Mouse (Mus musculus) cerebral cortex, adult 2 months (tissue): ENCODE results near the gene Pik3c2g.

Experiments used
- WGBS: fragments of 180-500 bp; shearing (Covaris S2); methylation state at CpG from one replicate; pipeline ENCODE4 v1.1.7; 2018; 5-methylcytosine and 5-hydroxymethylcytosine counted together

The Pik3c2g gene

DNA sequence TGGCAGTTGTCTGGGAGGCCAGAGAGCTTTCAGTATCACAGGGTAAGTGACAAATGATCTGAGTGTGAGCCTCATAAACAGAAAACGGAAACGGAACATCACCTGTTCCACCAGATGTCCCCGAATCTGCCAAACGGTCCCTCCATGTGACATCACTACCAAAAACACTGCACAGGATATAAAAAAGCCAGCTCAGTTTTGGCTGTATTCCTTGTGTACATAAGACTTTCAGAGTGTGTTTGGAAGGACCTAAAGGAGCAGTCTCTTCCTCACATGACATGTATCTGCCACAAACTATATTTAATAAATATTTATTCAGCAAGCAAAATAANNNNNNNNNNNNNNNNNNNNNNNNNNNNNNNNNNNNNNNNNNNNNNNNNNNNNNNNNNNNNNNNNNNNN, 350.6 kb downstream of the Pik3c2g start:
- WGBS, result 69% methylated on average over 4 of the region's 4 CpGs

DNA sequence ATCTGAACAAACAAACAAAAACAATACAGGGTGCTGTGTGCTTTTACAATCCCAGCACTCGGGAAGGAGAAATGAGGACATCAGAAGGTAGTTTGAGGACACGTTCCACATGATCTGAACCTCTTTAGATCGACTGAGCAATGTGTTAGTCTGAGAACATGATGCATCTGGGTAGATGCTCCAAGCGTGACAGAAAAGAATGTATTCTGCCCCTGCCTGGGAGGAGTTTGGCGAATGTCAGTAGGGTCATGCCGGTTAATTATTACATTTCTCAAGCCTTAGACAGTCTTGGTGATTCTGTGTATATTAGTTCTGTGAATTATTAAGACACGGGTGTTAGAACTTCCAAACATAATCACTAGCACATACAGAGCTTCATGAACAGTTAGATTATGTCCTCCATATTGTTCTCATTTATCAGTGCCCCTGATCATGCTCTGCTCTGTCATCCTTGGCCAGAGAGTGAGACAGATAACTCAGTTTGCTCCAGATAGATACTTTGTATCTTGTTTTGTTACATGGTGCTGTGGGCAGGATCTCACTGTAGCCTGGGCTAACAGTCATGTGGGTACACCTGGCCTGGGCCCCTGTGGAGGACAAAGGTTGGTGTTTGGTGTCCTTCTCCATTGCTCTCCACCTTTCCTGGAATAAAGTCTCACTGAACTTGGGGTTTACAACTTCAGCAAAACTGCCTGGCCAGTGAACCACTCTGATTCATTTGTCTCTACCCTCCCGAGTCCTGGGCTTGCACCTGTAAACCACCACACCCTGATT, 360.3 kb downstream of the Pik3c2g start:
- WGBS, result 74% methylated on average over 8 of the region's 8 CpGs

DNA sequence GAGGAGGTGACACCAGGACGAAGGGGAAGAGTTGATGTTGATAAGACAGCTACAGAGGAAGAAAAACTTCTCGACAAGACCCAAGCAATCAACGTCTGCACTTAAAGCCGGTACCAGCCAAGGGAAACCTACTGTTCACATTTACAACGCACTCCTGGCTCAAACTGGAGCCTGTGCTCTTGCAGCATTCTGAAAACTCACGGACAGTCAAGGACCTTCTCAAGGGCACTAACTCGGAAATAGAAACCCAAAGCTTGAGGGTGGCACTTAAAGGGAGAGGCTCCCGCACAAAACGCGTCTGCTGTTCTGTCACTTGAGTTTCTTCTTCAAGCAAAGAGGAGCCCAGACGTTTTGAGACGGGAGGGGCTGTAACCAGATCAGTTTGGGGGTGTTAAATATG, 366.6 kb downstream of the Pik3c2g start:
- 83% methylated on average over 12 of the region's 12 CpGs for WGBS

- WGBS, result 46% methylated on average over 7 of the region's 7 CpGs
Observed at GRCm38 (mm10) chr6:139957531-139958241, 370.7 kb downstream of the Pik3c2g start.

GRCm38 (mm10) chr6:139963775-139964174, 376.8 kb downstream of the Pik3c2g start:
- 80% methylated on average over 3 of the region's 3 CpGs for WGBS

- 90% methylated on average over 3 of the region's 3 CpGs for WGBS
Observed at GRCm38 (mm10) chr6:139964895-139965294, 377.9 kb downstream of the Pik3c2g start.

DNA sequence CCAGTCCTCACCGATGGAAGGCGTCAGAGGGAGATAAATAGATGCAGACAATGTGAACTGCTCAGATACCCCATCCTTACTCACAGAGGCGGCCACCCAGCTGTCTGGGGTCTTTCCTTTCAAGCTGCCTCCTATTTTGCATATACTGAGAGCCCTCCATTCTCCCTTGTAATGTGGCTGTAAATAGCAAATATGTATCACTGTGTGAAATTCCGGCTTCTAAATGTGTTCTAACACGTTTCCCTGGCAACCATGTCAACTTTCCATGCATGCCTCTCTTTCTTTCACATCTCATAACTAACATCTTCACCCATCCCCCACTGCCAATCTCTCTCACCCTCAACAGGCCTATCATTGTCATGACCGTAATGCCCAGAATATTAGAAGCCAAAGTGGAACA, 379.7 kb downstream of the Pik3c2g start:
- 24% methylated on average over 6 of the region's 6 CpGs for WGBS

DNA sequence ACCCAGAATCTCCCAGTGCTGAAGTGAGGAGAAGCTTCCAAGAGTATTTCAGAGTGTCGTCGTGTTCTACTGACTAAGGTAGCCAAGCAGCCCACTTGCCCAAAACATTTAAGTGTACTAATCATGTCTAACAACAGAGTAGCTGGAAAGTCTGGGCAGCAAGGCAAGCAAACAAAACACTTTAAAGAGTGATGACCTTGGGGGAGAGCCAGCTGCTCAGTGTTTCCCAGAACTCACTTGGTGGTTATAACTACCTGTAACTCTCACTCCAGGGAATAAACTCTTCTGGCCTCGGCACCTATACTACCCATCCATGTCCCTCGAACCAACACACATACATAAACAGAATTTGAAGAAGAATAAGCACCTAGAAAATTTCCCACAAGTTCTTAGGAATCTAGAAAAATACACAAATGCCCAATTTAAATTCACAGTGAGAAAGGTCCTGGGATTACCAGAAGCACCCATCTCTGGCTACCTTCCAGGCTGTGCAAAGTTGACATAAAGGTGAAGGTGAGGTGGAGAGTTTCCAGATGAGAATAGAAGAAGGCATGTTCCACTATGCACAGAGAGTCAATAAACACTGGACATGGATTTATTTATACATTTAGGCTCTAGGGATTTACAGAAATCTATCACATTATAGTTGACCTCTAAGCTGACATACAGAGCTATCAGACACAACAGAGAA, 384.7 kb downstream of the Pik3c2g start:
- WGBS, result 77% methylated on average over 4 of the region's 4 CpGs

DNA sequence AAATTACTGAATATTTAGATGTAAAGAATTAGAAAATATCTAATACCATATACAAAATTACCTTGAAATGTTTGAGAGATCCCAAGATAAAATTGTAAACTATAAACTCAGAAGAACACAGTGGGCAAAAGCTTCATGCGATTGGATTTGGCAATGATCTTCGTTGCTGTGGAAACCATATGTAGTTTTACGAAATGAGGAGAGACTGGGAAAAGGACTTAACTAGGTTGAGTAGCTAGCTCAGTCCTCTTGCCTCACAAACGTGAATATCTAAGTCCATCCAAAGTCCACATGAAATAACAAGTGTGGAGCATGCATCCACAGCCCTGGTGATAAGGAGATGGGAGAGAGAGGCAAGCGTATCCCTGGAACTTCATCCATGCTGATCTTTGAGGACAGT, 387.6 kb downstream of the Pik3c2g start:
- WGBS, result 48% methylated on average over 5 of the region's 5 CpGs

DNA sequence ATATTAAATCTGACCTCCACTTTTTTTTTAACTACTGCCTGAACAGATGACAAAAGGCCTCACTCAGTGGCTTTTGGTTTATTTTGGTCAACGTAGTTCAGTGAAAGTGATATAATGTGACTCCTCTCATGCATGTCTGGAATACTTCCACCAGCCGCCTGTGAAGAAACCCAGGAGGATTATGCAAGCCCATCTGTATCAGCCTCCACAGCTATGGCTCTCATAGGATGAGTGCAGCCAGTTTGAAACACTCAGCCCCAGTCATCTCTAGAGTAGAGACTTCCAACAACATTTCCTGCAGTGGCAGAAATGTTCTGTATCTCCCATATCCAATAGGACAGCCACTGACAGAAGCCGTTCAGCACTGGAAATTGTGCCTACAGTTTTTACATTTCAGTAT, 391.1 kb downstream of the Pik3c2g start:
- WGBS, result 51% methylated on average over 3 of the region's 3 CpGs

DNA sequence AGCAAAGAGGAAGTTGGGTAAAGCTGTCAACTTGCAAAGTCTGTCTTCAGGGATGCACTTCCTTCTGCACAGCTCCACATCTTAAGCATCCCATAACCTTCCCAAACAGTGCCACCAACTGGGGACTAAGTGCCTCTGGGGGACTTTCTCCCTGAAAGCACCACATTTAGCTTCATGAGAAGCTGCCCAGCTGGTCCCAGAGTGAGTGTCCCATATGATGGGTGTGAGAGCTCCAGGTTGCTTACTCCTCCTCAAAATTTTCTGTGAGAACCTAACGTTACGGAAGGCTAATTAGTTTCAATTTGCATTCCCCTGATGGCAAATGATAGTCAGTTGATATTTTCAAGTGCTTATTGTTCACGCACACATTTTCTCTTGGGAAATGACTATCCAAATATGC, 397.0 kb downstream of the Pik3c2g start:
- 62% methylated on average over 3 of the region's 3 CpGs for WGBS

GRCm38 (mm10) chr6:139986564-139986963, 399.5 kb downstream of the Pik3c2g start:
- WGBS, result 83% methylated on average over 2 of the region's 2 CpGs

DNA sequence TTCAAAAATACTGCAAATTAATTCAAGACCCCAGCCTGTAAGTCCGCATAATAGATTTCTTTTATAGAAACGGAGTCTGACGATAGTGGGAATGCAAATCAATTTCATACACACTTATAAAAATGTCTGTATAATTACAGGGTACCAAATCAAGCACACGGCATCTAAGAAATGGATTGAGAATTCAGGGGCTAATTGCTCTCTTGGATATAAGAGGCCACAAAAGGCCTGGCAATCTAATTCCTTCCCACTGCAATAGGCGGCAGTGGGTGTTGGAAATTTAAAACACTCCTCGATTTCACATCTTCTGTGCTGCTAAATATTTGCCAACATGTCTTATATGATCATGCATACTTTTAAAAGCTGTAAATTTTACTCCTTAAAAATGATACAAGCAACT, 402.1 kb downstream of the Pik3c2g start:
- WGBS, result 62% methylated on average over 6 of the region's 6 CpGs

GRCm38 (mm10) chr6:139989597-139989996, 402.6 kb downstream of the Pik3c2g start:
- 77% methylated on average over 10 of the region's 10 CpGs for WGBS

- 82% methylated on average over 3 of the region's 3 CpGs for WGBS
Observed at GRCm38 (mm10) chr6:140005181-140005580, 418.2 kb downstream of the Pik3c2g start.
